Mouse (Mus musculus): ENCODE measurements around the gene Ctla4. TPM values are rescaled to one million over a fixed set of nuclear protein-coding genes. Genes with fewer than 3 reads are reported as not detected.

Gene Ctla4
- total RNA-seq, 1 experiment: not detected

GRCm38 (mm10) chr1:60920493-60921355 is 33.9 kb downstream of the Ctla4 start:
- TF ChIP-seq CHD2 (IDR thresholded peaks at IDR 0.05; ENCODE audit: low read depth, low read length) (no peak), HCFC1 (IDR thresholded peaks at IDR 0.05; ENCODE audit: borderline replicate concordance, insufficient read depth, low read length) (no peak), MAFK (IDR thresholded peaks at IDR 0.05; ENCODE audit: insufficient read depth, low read depth, low read length) (no peak), ZNF384 (IDR thresholded peaks at IDR 0.05; ENCODE audit: low read depth, low read length) (no peak), ZC3H11A (IDR thresholded peaks at IDR 0.05; ENCODE audit: borderline replicate concordance, low read depth, low read length) (no peak)
- Histone ChIP-seq H3K27ac (ENCODE audit: insufficient read depth, low read depth, low read length, poor library complexity, severe bottlenecking) (no peak overlapping the region), H3K4me3 (ENCODE audit: insufficient read depth in 1 of 2, low read depth in 1 of 2, low read length in 2 of 2, poor library complexity in 1 of 2, severe bottlenecking in 1 of 2) (no peak overlapping the region), H3K4me1 (ENCODE audit: control insufficient read depth in 2 of 2, insufficient read depth in 2 of 2, low read length in 2 of 2, poor library complexity in 1 of 2) (no peaks in the 10 kb centered on the region), H3K9me3 (ENCODE audit: control insufficient read depth, insufficient read depth, low read depth, low read length) (no peaks in the 10 kb centered on the region), H3K36me3 (ENCODE audit: control insufficient read depth, insufficient read depth, low read length, poor library complexity, severe bottlenecking) (no peaks in the 10 kb centered on the region), H3K9ac (ENCODE audit: insufficient read depth, low read depth, low read length, poor library complexity, severe bottlenecking) (no peak overlapping the region)
- in situ Hi-C loops (cut with MboI; ENCODE audit: low sequenced_read_pairs in 2 of 2, unreplicated experiment in 2 of 2): no loop called here
- DNase-seq (ENCODE audit: low read depth, low spot score): no peak

DNA sequence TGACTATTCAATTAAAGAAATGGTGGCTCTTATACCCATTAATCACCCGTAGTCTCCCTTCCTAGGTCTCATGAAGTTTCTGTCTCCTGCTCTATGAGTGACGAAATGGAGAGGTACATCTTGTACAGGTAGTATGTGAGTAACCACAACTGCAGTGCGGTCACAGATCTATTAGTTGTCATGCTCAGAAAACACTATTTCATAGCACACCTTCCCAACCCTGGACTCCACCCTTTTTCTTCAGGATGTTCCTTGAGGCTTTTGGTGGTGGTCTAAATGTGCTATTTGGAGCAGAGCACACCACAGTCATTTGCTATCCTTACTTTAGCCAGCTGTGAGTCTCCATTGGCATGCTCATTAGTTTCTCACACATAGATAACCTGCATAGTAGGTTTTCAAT is 42.2 kb downstream of the Ctla4 start:
- Histone ChIP-seq H3K4me1 (ENCODE audit: control insufficient read depth in 2 of 2, insufficient read depth in 2 of 2, low read length in 2 of 2, poor library complexity in 1 of 2) (no peaks in the 10 kb centered on the region), H3K9ac (ENCODE audit: insufficient read depth, low read depth, low read length, poor library complexity, severe bottlenecking) (no peak overlapping the region), H3K9me3 (ENCODE audit: control insufficient read depth, insufficient read depth, low read depth, low read length) (no peaks in the 10 kb centered on the region), H3K36me3 (ENCODE audit: control insufficient read depth, insufficient read depth, low read length, poor library complexity, severe bottlenecking) (no peaks in the 10 kb centered on the region), H3K4me3 (ENCODE audit: insufficient read depth in 1 of 2, low read depth in 1 of 2, low read length in 2 of 2, poor library complexity in 1 of 2, severe bottlenecking in 1 of 2) (no peak overlapping the region), H3K27ac (ENCODE audit: insufficient read depth, low read depth, low read length, poor library complexity, severe bottlenecking) (no peak overlapping the region)
- DNase-seq (ENCODE audit: low read depth, low spot score): no peak
- in situ Hi-C loops (cut with MboI; ENCODE audit: low sequenced_read_pairs in 2 of 2, unreplicated experiment in 2 of 2): no loop called here
- TF ChIP-seq CHD2 (IDR thresholded peaks at IDR 0.05; ENCODE audit: low read depth, low read length): no peak
- no peak for TF ChIP-seq ZC3H11A (IDR thresholded peaks at IDR 0.05; ENCODE audit: borderline replicate concordance, low read depth, low read length)
- TF ChIP-seq HCFC1 (IDR thresholded peaks at IDR 0.05; ENCODE audit: borderline replicate concordance, insufficient read depth, low read length): no peak
- no peak for TF ChIP-seq ZNF384 (IDR thresholded peaks at IDR 0.05; ENCODE audit: low read depth, low read length)
- TF ChIP-seq MAFK (IDR thresholded peaks at IDR 0.05; ENCODE audit: insufficient read depth, low read depth, low read length): no peak

DNA sequence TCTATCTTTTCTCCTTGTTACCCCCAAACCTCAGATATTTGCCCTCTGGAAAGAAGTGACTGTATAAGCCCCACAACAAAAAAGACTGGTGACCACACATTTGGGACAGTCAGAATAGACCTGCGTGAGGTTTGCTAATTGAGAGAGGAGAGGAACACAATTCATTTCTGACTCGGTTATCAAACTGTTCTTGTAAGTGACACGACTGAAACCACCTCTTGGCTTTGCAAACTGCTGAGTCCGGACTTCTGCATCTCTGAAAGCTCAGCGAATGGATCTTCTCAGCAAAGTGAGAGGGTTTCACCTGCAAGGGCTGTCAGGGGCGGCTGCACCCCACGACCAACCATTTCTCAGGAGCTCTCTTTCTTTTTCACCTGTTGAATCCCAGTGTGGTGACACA is 43.6 kb downstream of the Ctla4 start:
- Histone ChIP-seq H3K9ac (ENCODE audit: insufficient read depth, low read depth, low read length, poor library complexity, severe bottlenecking) (no peak overlapping the region), H3K36me3 (ENCODE audit: control insufficient read depth, insufficient read depth, low read length, poor library complexity, severe bottlenecking) (no peaks in the 10 kb centered on the region), H3K27ac (ENCODE audit: insufficient read depth, low read depth, low read length, poor library complexity, severe bottlenecking) (no peak overlapping the region), H3K4me1 (ENCODE audit: control insufficient read depth in 2 of 2, insufficient read depth in 2 of 2, low read length in 2 of 2, poor library complexity in 1 of 2) (no peaks in the 10 kb centered on the region), H3K4me3 (ENCODE audit: insufficient read depth in 1 of 2, low read depth in 1 of 2, low read length in 2 of 2, poor library complexity in 1 of 2, severe bottlenecking in 1 of 2) (no peak overlapping the region), H3K9me3 (ENCODE audit: control insufficient read depth, insufficient read depth, low read depth, low read length) (no peaks in the 10 kb centered on the region)
- no peak for DNase-seq (ENCODE audit: low read depth, low spot score)
- TF ChIP-seq MAFK (IDR thresholded peaks at IDR 0.05; ENCODE audit: insufficient read depth, low read depth, low read length): no peak
- TF ChIP-seq ZC3H11A (IDR thresholded peaks at IDR 0.05; ENCODE audit: borderline replicate concordance, low read depth, low read length): no peak
- no peak for TF ChIP-seq CHD2 (IDR thresholded peaks at IDR 0.05; ENCODE audit: low read depth, low read length)
- TF ChIP-seq ZNF384 (IDR thresholded peaks at IDR 0.05; ENCODE audit: low read depth, low read length): no peak
- no peak for TF ChIP-seq HCFC1 (IDR thresholded peaks at IDR 0.05; ENCODE audit: borderline replicate concordance, insufficient read depth, low read length)
- in situ Hi-C loops (cut with MboI; ENCODE audit: low sequenced_read_pairs in 2 of 2, unreplicated experiment in 2 of 2): no loop called here

GRCm38 (mm10) chr1:60935968-60936581 is 49.3 kb downstream of the Ctla4 start:
- no peak for DNase-seq (ENCODE audit: low read depth, low spot score)
- Histone ChIP-seq H3K4me3 (ENCODE audit: insufficient read depth in 1 of 2, low read depth in 1 of 2, low read length in 2 of 2, poor library complexity in 1 of 2, severe bottlenecking in 1 of 2) (no peak overlapping the region), H3K27ac (ENCODE audit: insufficient read depth, low read depth, low read length, poor library complexity, severe bottlenecking) (no peak overlapping the region), H3K36me3 (ENCODE audit: control insufficient read depth, insufficient read depth, low read length, poor library complexity, severe bottlenecking) (no peaks in the 10 kb centered on the region), H3K9me3 (ENCODE audit: control insufficient read depth, insufficient read depth, low read depth, low read length) (no peaks in the 10 kb centered on the region), H3K4me1 (ENCODE audit: control insufficient read depth in 2 of 2, insufficient read depth in 2 of 2, low read length in 2 of 2, poor library complexity in 1 of 2) (no peaks in the 10 kb centered on the region), H3K9ac (ENCODE audit: insufficient read depth, low read depth, low read length, poor library complexity, severe bottlenecking) (no peak overlapping the region)
- TF ChIP-seq CHD2 (IDR thresholded peaks at IDR 0.05; ENCODE audit: low read depth, low read length) (no peak), ZNF384 (IDR thresholded peaks at IDR 0.05; ENCODE audit: low read depth, low read length) (no peak), ZC3H11A (IDR thresholded peaks at IDR 0.05; ENCODE audit: borderline replicate concordance, low read depth, low read length) (no peak), MAFK (IDR thresholded peaks at IDR 0.05; ENCODE audit: insufficient read depth, low read depth, low read length) (no peak), HCFC1 (IDR thresholded peaks at IDR 0.05; ENCODE audit: borderline replicate concordance, insufficient read depth, low read length) (no peak)
- in situ Hi-C loops (cut with MboI; ENCODE audit: low sequenced_read_pairs in 2 of 2, unreplicated experiment in 2 of 2): no loop called here

All from ES-E14 (cell line).